Mouse (Mus musculus) left cerebral cortex, postnatal 25 days (tissue): Measurements from ENCODE around the gene Thap11. TPM values are rescaled to one million over a fixed set of nuclear protein-coding genes. Genes with fewer than 3 reads are reported as not detected.

ENCODE experiments used
- DNase-seq, 2 experiments: peaks; one replicate each; pipeline ENCODE4 v3.0.0; 2022; ENCODE audit warnings: low spot score in 2 of 2, mixed read lengths in 1 of 2
- intact Hi-C: fragments of 180-260 bp; cut with DNase I; formaldehyde crosslinking; loops from one replicate; pipeline ENCODE4 v1.15.1; 2025
- total RNA-seq, 2 experiments: library from RNA; stranded (reverse); gene quantifications; 2 replicates each; pipeline ENCODE4 v1.2.3; 2021

Thap11 gene
- total RNA-seq, 2 experiments from 2014 or later = 40.0 to 40.4 TPM

GRCm38 (mm10) chr8:105850014-105850413, 4.9 kb upstream of the Thap11 start:
- DNase-seq = no peak
- intact Hi-C loops = loop anchor here (5.0 kb wide), 1 partner anchor 82 kb away; the partner anchor contains the start of gene Ctrl

GRCm38 (mm10) chr8:105850611-105851010, 4.3 kb upstream of the Thap11 start:
- no peak for DNase-seq
- intact Hi-C loops = loop anchor here (5.0 kb wide), 1 partner anchor 82 kb away; the partner anchor contains the start of gene Ctrl

- DNase-seq = peak; percentile 89 to 94
- intact Hi-C loops = loop anchor here (5.0 kb wide), 1 partner anchor 81 kb away; the partner anchor contains the start of gene Ctrl
Measured at GRCm38 (mm10) chr8:105851651-105852143, 3.2 kb upstream of the Thap11 start.

DNA sequence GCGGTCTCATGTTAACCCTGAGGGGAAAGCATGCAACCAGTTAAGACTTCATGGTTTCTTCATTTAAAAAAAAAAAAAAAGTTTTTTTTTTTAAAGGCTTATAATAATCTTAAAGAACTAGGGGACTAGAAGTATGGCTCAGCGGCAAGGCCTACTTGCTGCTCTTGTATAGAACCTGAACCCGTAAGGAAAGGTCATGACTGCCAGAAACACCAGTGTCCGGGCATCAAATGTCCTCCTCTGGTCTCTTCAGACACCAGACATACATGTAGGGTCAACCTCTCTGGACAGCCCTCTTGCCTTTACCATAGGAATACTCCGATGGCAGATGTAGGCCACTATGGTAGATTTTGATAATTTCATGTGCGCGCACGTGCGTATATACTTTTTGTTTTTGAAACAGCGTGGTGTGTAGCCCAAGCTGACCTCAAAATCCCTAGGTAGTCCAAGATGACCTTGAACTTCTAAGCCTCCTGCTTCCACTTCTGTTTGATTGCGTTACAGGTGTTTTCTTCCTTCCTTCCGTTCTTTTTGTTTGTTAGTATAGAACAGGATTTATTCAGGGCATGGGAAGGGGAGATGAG, 2.7 kb upstream of the Thap11 start:
- intact Hi-C loops = loop anchor here (5.0 kb wide), 1 partner anchor 80 kb away; the partner anchor contains the start of gene Ctrl
- no peak for DNase-seq

- intact Hi-C loops = loop anchor here (5.0 kb wide), 1 partner anchor 79 kb away; the partner anchor contains the start of gene Ctrl
- no peak for DNase-seq
Measured at GRCm38 (mm10) chr8:105853178-105853577, 1.8 kb upstream of the Thap11 start, which contains the start of gene Cenpt. Gene Cenpt (minus strand): TSS chr8:105853278.

GRCm38 (mm10) chr8:105854303-105854702, 629 bp upstream of the Thap11 start:
- DNase-seq = no peak
- intact Hi-C loops = loop anchor here (5.0 kb wide), 1 partner anchor 78 kb away; the partner anchor contains the start of gene Ctrl

GRCm38 (mm10) chr8:105855248-105856167, 576 bp downstream of the Thap11 start:
- DNase-seq = peak; percentile 64 to 65
- intact Hi-C loops = loop anchor here (5.0 kb wide), 1 partner anchor 143 kb away; no protein-coding TSS in a partner anchor

- intact Hi-C loops = loop anchor here (5.0 kb wide), 1 partner anchor 144 kb away; no protein-coding TSS in a partner anchor
- DNase-seq = no peak
Measured at GRCm38 (mm10) chr8:105856168-105856835, 1.4 kb downstream of the Thap11 start.

DNA sequence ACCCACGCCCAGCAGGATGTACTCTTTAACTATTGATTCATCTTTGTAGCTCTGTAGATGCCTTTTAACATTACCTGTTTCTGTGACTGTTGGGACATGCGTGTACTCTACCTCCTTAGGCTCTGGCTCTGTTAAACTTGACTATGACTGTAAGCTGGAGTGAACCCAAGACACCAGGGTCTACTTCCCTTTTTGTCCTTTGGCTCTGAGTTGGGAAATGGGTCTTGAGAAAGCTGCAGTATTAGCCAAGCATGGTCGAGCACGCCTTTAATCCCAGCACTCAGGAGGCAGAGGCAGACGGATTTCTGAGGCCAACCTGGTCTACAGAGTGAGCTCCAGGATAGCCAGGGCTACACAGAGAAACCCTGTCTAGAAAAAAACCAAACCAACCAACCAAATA, 3.6 kb downstream of the Thap11 start:
- DNase-seq = no peak

DNA sequence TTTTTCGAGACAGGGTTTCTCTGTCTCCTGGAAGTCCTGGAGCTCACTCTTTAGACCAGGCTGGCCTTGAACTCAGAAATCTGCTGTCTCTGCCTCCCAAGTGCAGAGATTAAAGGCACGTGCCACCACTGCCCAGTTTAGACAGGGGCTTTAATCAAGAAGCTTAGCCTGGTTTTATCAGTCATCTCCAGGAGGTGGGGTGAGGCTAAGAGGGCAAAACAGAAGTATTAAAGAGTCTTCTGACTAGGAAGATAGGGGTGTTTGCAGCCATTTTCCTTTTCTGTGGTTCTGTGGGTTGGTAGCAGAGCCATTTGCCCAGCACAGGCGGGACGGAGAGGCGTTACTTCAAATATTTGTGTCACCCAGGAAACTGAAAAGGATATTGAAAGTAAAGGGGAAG, 4.4 kb downstream of the Thap11 start:
- intact Hi-C loops = loop anchor here (5.0 kb wide), 1 partner anchor 147 kb away; no protein-coding TSS in a partner anchor
- no peak for DNase-seq

More for the DNA sequence above, 3.6 kb downstream of the Thap11 start:
- intact Hi-C loops = loop anchor here (5.0 kb wide), 1 partner anchor 146 kb away; no protein-coding TSS in a partner anchor

DNA sequence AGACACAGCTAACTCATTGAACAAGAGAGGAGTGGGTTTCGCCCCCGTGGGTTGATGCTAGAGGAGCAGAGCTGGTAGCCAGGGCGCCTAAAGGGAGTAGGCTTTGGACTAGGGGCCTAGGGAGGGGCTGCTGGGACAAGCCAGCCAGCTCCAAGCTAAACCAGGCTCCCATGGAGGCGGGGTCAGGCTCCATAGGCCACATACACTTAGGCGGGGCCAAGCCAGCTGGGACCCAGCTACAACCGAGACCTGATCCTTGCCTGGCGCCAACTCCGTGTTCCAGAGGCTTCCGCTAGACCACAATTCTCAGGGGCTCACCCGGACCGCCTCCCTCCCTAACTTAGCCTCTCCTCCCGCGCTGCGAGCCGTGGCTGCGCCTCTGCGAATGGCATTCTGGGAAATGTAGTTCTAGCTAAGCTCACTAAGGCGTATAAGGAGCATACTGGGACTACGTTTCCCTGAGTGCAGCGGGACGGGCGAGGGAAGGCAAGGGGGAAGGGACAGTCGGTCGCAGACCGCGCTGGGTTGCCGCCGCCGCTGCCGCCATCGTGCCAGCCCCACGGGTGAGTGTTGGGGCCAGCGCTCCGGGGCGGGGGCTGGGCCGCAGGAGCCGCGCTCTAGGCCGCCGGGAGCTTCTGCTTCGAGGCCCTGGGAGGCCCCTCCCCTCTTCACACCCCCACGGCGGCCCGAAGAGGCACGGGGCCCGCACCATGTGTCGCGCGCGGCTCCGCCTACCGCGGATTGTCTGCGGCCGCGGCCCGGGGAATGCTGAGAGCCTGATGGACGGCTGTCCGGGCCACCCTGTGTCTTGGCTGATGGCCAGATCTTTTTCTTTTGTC, 5.4 kb downstream of the Thap11 start, which contains the start of gene Nutf2:
Nutf2 (plus strand) TSS at position 438 of the 839 bp plus-strand sequence.
- peak; percentile 93 to 98 for DNase-seq
- intact Hi-C loops = no loop called here

GRCm38 (mm10) chr8:105861951-105862350, 7.0 kb downstream of the Thap11 start:
- intact Hi-C loops = no loop called here

GRCm38 (mm10) chr8:105866364-105867029, 11.6 kb downstream of the Thap11 start:
- intact Hi-C loops = no loop called here
- no peak for DNase-seq

More at GRCm38 (mm10) chr8:105861951-105862350, 7.0 kb downstream of the Thap11 start:
- DNase-seq = no peak

DNA sequence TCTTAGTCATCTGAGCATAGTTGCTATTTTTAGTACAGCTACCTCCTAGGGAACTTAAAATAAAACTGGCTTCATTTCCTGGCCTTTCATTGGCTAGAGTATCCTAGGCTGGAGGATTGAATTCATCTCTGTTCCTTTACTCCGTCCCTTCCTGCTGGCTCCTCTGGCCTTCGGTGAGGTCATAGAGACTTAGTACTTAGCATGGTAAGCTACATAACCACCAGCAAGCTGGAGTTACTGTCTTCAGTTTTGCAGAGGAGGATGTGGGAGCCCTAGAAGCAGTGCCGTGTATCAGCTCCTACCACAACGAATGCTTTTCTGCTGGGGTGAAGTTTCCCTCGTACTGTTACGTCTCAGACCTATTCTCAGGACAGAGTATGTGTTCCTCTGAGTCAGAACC, 19.4 kb downstream of the Thap11 start:
- intact Hi-C loops = no loop called here
- peak in 1 of 2 experiments; percentile 79 for DNase-seq

DNA sequence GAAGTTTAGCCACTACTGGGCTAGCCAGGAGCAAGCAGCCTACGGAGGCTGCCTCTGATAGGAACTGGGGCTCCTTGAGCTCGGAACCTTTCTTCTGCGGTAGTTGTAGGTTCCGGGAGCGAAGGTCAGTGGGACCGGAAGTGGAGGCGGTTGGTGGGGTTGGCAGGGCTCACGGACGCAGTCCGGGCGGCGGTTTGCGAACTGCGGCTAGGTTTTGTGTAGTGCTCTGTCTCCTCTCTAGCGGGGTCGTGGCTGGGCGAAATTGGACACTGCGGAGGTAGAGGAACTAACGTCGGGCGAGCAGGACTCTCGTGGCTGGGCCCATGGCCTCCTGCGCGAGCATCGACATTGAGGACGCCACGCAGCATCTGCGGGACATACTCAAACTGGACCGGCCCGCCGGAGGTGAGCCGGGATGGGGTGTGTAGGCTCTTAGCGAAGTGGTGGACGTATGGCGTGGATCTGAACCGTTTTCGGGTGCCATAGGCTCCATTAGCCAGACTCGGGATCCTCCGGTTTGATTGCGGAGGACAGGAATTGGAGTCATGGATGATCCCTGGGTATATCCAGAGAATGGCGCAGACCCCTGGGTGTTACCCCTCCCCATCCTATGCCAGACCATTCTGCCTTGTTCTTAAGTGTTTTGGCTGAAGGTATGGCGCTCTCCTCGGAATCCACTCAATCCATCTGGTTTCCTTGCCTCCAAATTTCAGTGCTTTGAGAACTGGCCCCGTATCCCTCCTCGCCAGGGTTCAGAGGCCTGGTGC, 26.0 kb downstream of the Thap11 start, which contains the start of gene Edc4:
Edc4 (plus strand) TSS at position 128 of the 767 bp plus-strand sequence.
- intact Hi-C loops = no loop called here
- peak; percentile 75 to 80 for DNase-seq

GRCm38 (mm10) chr8:105889756-105890465, 35.0 kb downstream of the Thap11 start:
- intact Hi-C loops = no loop called here
- no peak for DNase-seq
